Comparison of ENCODE assay signal across 36 mouse cellular contexts in the genomic region with DNA sequence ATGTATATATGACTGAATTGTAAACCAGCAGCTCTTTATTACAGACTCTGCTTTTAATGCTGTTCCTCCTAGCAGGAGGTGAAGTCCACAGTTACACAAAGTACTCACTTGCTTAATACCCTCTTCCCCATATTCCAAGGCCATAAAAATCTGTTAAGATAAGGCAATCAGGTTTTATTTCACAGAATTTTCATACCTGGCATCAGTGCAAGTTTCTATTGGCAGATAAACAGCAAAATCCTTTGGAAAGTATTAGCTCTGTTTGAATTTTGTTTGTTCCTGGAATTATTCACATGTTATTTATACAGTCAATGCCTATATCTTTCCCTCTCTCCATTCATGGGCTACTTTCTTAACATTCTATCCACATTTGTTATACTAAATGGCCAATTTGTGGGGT. TPM values are rescaled to one million over a fixed set of nuclear protein-coding genes. Genes with fewer than 3 reads are reported as not detected.
"Had no signal": no experiment of that assay in that cellular context is flagged by ENCODE, and none has a peak within 500 bp of the region (broad histone marks: within the 10 kb centered on the region; RNA-seq: fewer than 3 reads in every experiment).

Gene Chil6 (minus strand): TSS at position 101 of the 400 bp plus-strand sequence.

- DNase-seq: left cerebral cortex, postnatal 4 days; liver; liver, embryonic 13.5 days; liver, postnatal 0 days; lung, adult 18-20 months; lung, adult 2 months; lung, embryonic 14.5 days; lung, postnatal 10 days; lung, postnatal 14 days; lung, postnatal 36 days; lung, postnatal 4 days; midbrain, embryonic 14.5 days had no signal

RNA-seq across cellular contexts. Expression of gene Chil6, which starts in this region (rescaled TPM):
- polyA plus RNA-seq: limb, embryonic 10.5 days; limb, embryonic 11.5 days; limb, embryonic 12.5 days; limb, embryonic 13.5 days; limb, embryonic 14.5 days; limb, embryonic 15.5 days; liver, adult 2 months; liver, embryonic 11.5 days; liver, embryonic 12.5 days; liver, embryonic 13.5 days; liver, embryonic 15.5 days; liver, embryonic 16.5 days; liver, postnatal 0 days; lung, adult 2 months; lung, embryonic 14.5 days; lung, embryonic 15.5 days; lung, embryonic 16.5 days; macrophage; midbrain, embryonic 10.5 days; midbrain, embryonic 11.5 days; midbrain, embryonic 12.5 days; midbrain, embryonic 13.5 days; midbrain, embryonic 14.5 days; midbrain, embryonic 15.5 days; midbrain, embryonic 16.5 days; midbrain, postnatal 0 days; myocyte; neural tube, embryonic 11.5 days; neural tube, embryonic 12.5 days had no signal
